Mouse (Mus musculus) layer of hippocampus, postnatal 36 days (tissue): ENCODE data around the gene Hipk2. TPM values are rescaled to one million over a fixed set of nuclear protein-coding genes. Genes with fewer than 3 reads are reported as not detected.

Experiments
- DNase-seq, 2 experiments: peaks; one replicate each; pipeline ENCODE4 v3.0.0; 2022
- total RNA-seq, 2 experiments: library from RNA; stranded (reverse); gene quantifications; 2 replicates each; pipeline ENCODE4 v1.2.3; 2021

Gene Hipk2
- total RNA-seq, 2 experiments from 2014 or later, result 52.7 to 64.1 TPM

GRCm38 (mm10) chr6:38743351-38743750 lies 132.6 kb downstream of the Hipk2 start:
- DNase-seq, result no peak

- DNase-seq, result no peak
Observed at GRCm38 (mm10) chr6:38742441-38742840, 133.5 kb downstream of the Hipk2 start.

- DNase-seq, result no peak
Observed at GRCm38 (mm10) chr6:38741024-38741423, 134.9 kb downstream of the Hipk2 start.

GRCm38 (mm10) chr6:38739266-38739665 lies 136.7 kb downstream of the Hipk2 start:
- no peak for DNase-seq

- DNase-seq, result no peak
Observed at GRCm38 (mm10) chr6:38737763-38738162, 138.2 kb downstream of the Hipk2 start.

GRCm38 (mm10) chr6:38736240-38736639 lies 139.7 kb downstream of the Hipk2 start:
- DNase-seq, result peak; percentile 76 to 80

GRCm38 (mm10) chr6:38732681-38733080 lies 143.3 kb downstream of the Hipk2 start:
- DNase-seq, result no peak

- DNase-seq, result peak; percentile 31 to 41
Observed at GRCm38 (mm10) chr6:38730169-38731146, 145.5 kb downstream of the Hipk2 start.

- no peak for DNase-seq
Observed at GRCm38 (mm10) chr6:38725515-38725914, 150.4 kb downstream of the Hipk2 start.

GRCm38 (mm10) chr6:38721361-38721760 lies 154.6 kb downstream of the Hipk2 start:
- no peak for DNase-seq

GRCm38 (mm10) chr6:38719229-38719628 lies 156.7 kb downstream of the Hipk2 start:
- no peak for DNase-seq

- no peak for DNase-seq
Observed at GRCm38 (mm10) chr6:38718625-38719024, 157.3 kb downstream of the Hipk2 start.

- no peak for DNase-seq
Observed at GRCm38 (mm10) chr6:38715881-38716280, 160.1 kb downstream of the Hipk2 start.

GRCm38 (mm10) chr6:38713957-38714898 lies 161.7 kb downstream of the Hipk2 start:
- DNase-seq, result no peak

- no peak for DNase-seq
Observed at GRCm38 (mm10) chr6:38710449-38710848, 165.5 kb downstream of the Hipk2 start.

- no peak for DNase-seq
Observed at GRCm38 (mm10) chr6:38704264-38704984, 171.5 kb downstream of the Hipk2 start.

- DNase-seq, result no peak
Observed at GRCm38 (mm10) chr6:38703526-38703925, 172.4 kb downstream of the Hipk2 start.

GRCm38 (mm10) chr6:38702810-38703399 lies 173.1 kb downstream of the Hipk2 start:
- DNase-seq, result no peak

GRCm38 (mm10) chr6:38701421-38701820 lies 174.5 kb downstream of the Hipk2 start:
- DNase-seq, result no peak

GRCm38 (mm10) chr6:38698233-38698889 lies 177.6 kb downstream of the Hipk2 start:
- peak in 1 of 2 experiments; percentile 33 for DNase-seq

GRCm38 (mm10) chr6:38696570-38696969 lies 179.4 kb downstream of the Hipk2 start:
- peak; percentile 45 to 48 for DNase-seq
